12 mouse cellular contexts compared by ENCODE assay signal in the genomic region with DNA sequence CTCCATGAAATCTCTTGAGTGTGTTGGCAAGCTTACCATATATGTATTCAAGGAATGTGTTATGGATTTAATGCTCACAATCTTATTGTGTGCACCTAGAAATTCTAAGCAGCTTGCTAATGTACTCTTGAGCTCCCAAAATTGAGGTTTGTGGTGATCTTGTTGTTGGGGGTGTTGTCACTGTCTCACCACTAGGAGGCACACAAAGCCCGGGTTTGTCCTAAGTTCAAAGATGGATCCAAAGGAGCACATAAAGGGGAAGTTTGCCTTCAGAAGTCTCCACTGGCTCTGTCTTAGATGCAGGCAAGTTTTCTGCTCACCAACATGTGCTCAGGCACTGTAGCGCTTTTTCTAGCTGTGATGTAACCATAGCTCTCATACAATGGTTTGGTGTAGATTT.
DNase-seq lines count a peak whose midpoint lies in the region; TF ChIP-seq lines count a peak whose summit lies in the region.
"Had no signal": no experiment of that assay in that cellular context is flagged by ENCODE, and none has a peak within 500 bp of the region (broad histone marks: within the 10 kb centered on the region; RNA-seq: fewer than 3 reads in every experiment).

No protein-coding gene starts in this region.

- H3K4me1 ChIP-seq in kidney, adult 2 months (ENCODE audit: control insufficient read depth, insufficient read depth, low read length): no peaks in the 10 kb centered on the region
- no peaks in the 10 kb centered on the region for H3K4me1 ChIP-seq in thymus, adult 2 months (replicated peaks; ENCODE audit: control insufficient read depth, insufficient read depth, low read length)
- no peaks in the 10 kb centered on the region for H3K4me1 ChIP-seq in embryonic facial prominence, embryonic 10.5 days
- H3K4me1 ChIP-seq: embryonic facial prominence, embryonic 12.5 days; lung, embryonic 15.5 days had no signal

- WGBS in kidney, adult 2 months: 29% methylated on average over 2 of the region's 2 CpGs
- 39% methylated on average over 2 of the region's 2 CpGs for WGBS in thymus, adult 2 months
- 31% methylated on average over 2 of the region's 2 CpGs for WGBS in embryonic facial prominence, embryonic 10.5 days

- H3K36me3 ChIP-seq in kidney, adult 2 months (ENCODE audit: control insufficient read depth, insufficient read depth, low read length): no peaks in the 10 kb centered on the region
- no peaks in the 10 kb centered on the region for H3K36me3 ChIP-seq in thymus, adult 2 months (ENCODE audit: control insufficient read depth, insufficient read depth, low read length)
- H3K36me3 ChIP-seq in embryonic facial prominence, embryonic 10.5 days (replicated peaks): no peaks in the 10 kb centered on the region
- H3K36me3 ChIP-seq: embryonic facial prominence, embryonic 12.5 days; lung, embryonic 15.5 days had no signal

- no peaks in the 10 kb centered on the region for H3K27me3 ChIP-seq in kidney, adult 2 months (replicated peaks; ENCODE audit: control insufficient read depth, insufficient read depth, low read length)
- no peaks in the 10 kb centered on the region for H3K27me3 ChIP-seq in thymus, adult 2 months (ENCODE audit: control insufficient read depth, insufficient read depth, low read length)
- no peaks in the 10 kb centered on the region for H3K27me3 ChIP-seq in embryonic facial prominence, embryonic 10.5 days (replicated peaks; ENCODE audit: low read depth, poor library complexity, severe bottlenecking)
- H3K27me3 ChIP-seq: embryonic facial prominence, embryonic 12.5 days; lung, embryonic 15.5 days had no signal

- no peak for DNase-seq in kidney, adult 2 months
- DNase-seq in kidney, postnatal 25 days: no peak
- peak; percentile 2 for DNase-seq in thymus, adult 2 months
- DNase-seq in thymus, postnatal 25 days: no peak
- peak; percentile 15 for DNase-seq in embryonic facial prominence, embryonic 10.5 days (ENCODE audit: low spot score)
- DNase-seq in layer of hippocampus, adult 8-10 months (ENCODE audit: low spot score in 2 of 2): no peak
- DNase-seq in adrenal gland, postnatal 25 days: no peak
- DNase-seq: cerebellum, adult 9-10 months; kidney, postnatal 14 days; thymus, postnatal 4 days had no signal

- no peak for TF ChIP-seq POLR2A in kidney, adult 2 months (IDR thresholded peaks at IDR 0.05; ENCODE audit: low read depth, low read length)
- TF ChIP-seq POLR2A in thymus, adult 2 months (IDR thresholded peaks at IDR 0.05; ENCODE audit: control insufficient read depth, extremely low read depth, insufficient read depth, low read length, poor library complexity): no peak

- peak; percentile 28; the same call in 1 of the 2 replicates for TF ChIP-seq CTCF in kidney, adult 2 months (conservative IDR thresholded peaks at IDR 0.05; ENCODE audit: insufficient read depth, insufficient read length, low read depth, low read length)
- TF ChIP-seq CTCF in thymus, adult 2 months (IDR thresholded peaks at IDR 0.05; ENCODE audit: borderline replicate concordance, control insufficient read depth, extremely low read depth, insufficient read depth, low read length, poor library complexity): no peak

- H3K9me3 ChIP-seq in embryonic facial prominence, embryonic 10.5 days: no peaks in the 10 kb centered on the region; the same call in 1 of the 2 replicates
- H3K9me3 ChIP-seq: lung, embryonic 15.5 days had no signal

- H3K27ac ChIP-seq in kidney, adult 2 months (ENCODE audit: insufficient read depth, low read depth, low read length): no peak overlapping the region
- no peak overlapping the region for H3K27ac ChIP-seq in thymus, adult 2 months (ENCODE audit: control insufficient read depth, insufficient read depth, low read length)
- H3K27ac ChIP-seq in embryonic facial prominence, embryonic 10.5 days (replicated peaks): no peak overlapping the region
- H3K27ac ChIP-seq: embryonic facial prominence, embryonic 12.5 days; lung, embryonic 15.5 days had no signal

- no peak overlapping the region for H3K4me3 ChIP-seq in kidney, adult 2 months (ENCODE audit: insufficient read depth, low read depth, low read length)
- no peak overlapping the region for H3K4me3 ChIP-seq in thymus, adult 2 months (ENCODE audit: control insufficient read depth, insufficient read depth, low read length)
- H3K4me3 ChIP-seq in embryonic facial prominence, embryonic 10.5 days: no peak overlapping the region
- H3K4me3 ChIP-seq: embryonic facial prominence, embryonic 12.5 days; lung, embryonic 15.5 days had no signal

Comparison
In these comparisons a context has a peak if more than half of its experiments do, and no peak if none do; other contexts are left out.
1. DNase-seq: peak in thymus, adult 2 months (single experiment) and embryonic facial prominence, embryonic 10.5 days (single experiment); none in kidney, adult 2 months (single experiment), kidney, postnatal 25 days (0 of 2), thymus, postnatal 25 days (single experiment), layer of hippocampus, adult 8-10 months (0 of 2) and adrenal gland, postnatal 25 days (single experiment).